ENCODE assay signal across 6 mouse cellular contexts in the genomic region with DNA sequence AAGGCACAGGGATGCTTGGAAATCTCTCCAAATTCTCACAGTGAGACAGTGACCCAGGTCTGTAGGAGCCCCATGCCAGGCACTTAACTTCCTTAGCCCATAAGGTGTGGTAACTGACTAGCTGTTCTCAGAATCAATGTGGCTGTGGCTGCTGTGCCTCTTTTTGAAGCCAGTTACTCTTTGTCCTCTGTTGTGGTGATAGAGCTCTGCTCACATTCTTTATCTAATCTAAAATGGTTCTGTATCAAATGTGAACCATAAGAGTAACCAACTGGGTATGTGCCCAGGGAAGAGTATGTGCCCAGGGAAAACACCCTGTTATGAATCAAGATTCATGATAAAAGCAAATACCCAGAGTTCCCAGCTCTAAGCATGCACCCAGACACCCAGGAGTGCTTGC.
"Had no signal": no experiment of that assay in that cellular context is flagged by ENCODE, and none has a peak within 500 bp of the region (broad histone marks: within the 10 kb centered on the region; RNA-seq: fewer than 3 reads in every experiment).

No protein-coding gene starts in this region.

- DNase-seq: kidney, adult 11 months; kidney, adult 9 months; kidney, postnatal 36 days; layer of hippocampus, adult 9-11 months; lung, adult 18-20 months; spleen, adult 18-20 months had no signal
